Comparison of ENCODE assay signal across 8 mouse cellular contexts in the genomic region with DNA sequence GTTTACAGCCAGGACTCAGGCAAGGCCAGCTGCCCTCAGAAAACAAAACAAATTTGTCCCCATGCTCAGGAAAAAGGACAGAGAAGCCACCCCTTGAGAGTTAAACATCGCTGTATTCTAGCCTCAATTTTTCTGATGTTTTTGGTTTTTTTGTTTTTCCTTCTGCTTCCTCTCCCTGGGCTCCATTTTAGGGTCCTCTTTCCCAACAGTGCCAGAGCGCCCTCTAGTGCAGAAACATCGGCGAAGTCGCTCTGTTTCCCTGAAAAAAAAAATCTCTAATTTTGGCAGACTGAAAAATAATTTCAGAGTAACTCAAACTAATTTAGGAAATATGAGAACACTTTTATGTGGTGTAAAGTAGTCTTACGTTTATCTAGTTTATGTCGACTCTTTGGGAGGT. TPM values are rescaled to one million over a fixed set of nuclear protein-coding genes. Genes with fewer than 3 reads are reported as not detected.
DNase-seq lines count a peak whose midpoint lies in the region; ATAC-seq lines count a peak whose summit lies in the region.

No protein-coding gene starts in this region.

- no peaks in the 10 kb centered on the region for H3K9me3 ChIP-seq in midbrain, embryonic 14.5 days (ENCODE audit: control insufficient read depth, low read length)

- no peaks in the 10 kb centered on the region for H3K36me3 ChIP-seq in midbrain, embryonic 14.5 days (ENCODE audit: control insufficient read depth, insufficient read depth, low read length)

- DNase-seq in heart, adult 18-20 months: peak; percentile 32 to 81
- DNase-seq in heart, postnatal 25 days (ENCODE audit: low spot score): no peak
- DNase-seq in ZHBTc4 (ENCODE audit: low read depth, low spot score): peak; percentile 73
- peak; percentile 67 to 85 for DNase-seq in heart, postnatal 14 days
- DNase-seq in left cerebral cortex, postnatal 10 days (ENCODE audit: extremely low spot score in 1 of 2, low spot score in 2 of 2): peak; percentile 53 to 85
- DNase-seq in midbrain, embryonic 14.5 days: peak; percentile 91
- peak; percentile 27 for DNase-seq in testis, postnatal 14 days (ENCODE audit: low spot score)

- H3K4me2 ChIP-seq in midbrain, embryonic 14.5 days (ENCODE audit: low read length): 0 out of 2 replicates have a peak overlapping the region, but pooled peaks have one; percentile 9

- intact Hi-C loops in heart, postnatal 25 days (cut with DNase I): loop anchor here (2.0 to 10.0 kb wide), 5 partner anchors 107 to 968 kb away; no protein-coding TSS in a partner anchor
- intact Hi-C loops in heart, postnatal 14 days (cut with DNase I): loop anchor here (2.0 to 10.0 kb wide), 3 partner anchors 106 to 967 kb away; no protein-coding TSS in a partner anchor
- intact Hi-C loops in left cerebral cortex, postnatal 10 days (cut with DNase I): loop anchor here (2.0 to 10.0 kb wide), 2 partner anchors 100 to 414 kb away; no protein-coding TSS in a partner anchor

- WGBS in midbrain, embryonic 14.5 days: 2% methylated on average over 7 of the region's 7 CpGs

- peak; percentile 79 for ATAC-seq in common myeloid progenitor, adult 5-6 weeks (replicated peaks; ENCODE audit: low read depth, poor library complexity, severe bottlenecking)
- no peak for ATAC-seq in midbrain, embryonic 14.5 days (ENCODE audit: low FRiP score, low TSS enrichment)

- H3K27me3 ChIP-seq in midbrain, embryonic 14.5 days (ENCODE audit: control insufficient read depth, insufficient read depth, low read length): no peaks in the 10 kb centered on the region

- H3K27ac ChIP-seq in midbrain, embryonic 14.5 days (replicated peaks; ENCODE audit: low read depth, low read length): no peak overlapping the region

- H3K4me1 ChIP-seq in midbrain, embryonic 14.5 days (ENCODE audit: control insufficient read depth, insufficient read depth, low read length): no peaks in the 10 kb centered on the region

- no peak overlapping the region for H3K4me3 ChIP-seq in midbrain, embryonic 14.5 days (replicated peaks; ENCODE audit: low read depth, low read length)

- no peak overlapping the region for H3K9ac ChIP-seq in midbrain, embryonic 14.5 days (replicated peaks; ENCODE audit: low read length)

RNA-seq across cellular contexts. Expression of gene Dmgdh, which starts 44.7 kb away (rescaled TPM):
- not detected for total RNA-seq in heart, adult 18-20 months (2021)
- not detected for total RNA-seq in heart, postnatal 25 days (2021)
- not detected in 2 replicates for total RNA-seq in common myeloid progenitor, adult 5-6 weeks (2017)
- not detected for total RNA-seq in heart, postnatal 14 days (2021)
- total RNA-seq in left cerebral cortex, postnatal 10 days (2021): 1 to 10 TPM; 2.6 to 3.1 TPM
- polyA plus RNA-seq in midbrain, embryonic 14.5 days (2014; fragmentation: Nextera tagmentation; extraction: Ambion mirVana): 0.17 TPM in 1 of 2 replicates, not detected in the other

RNA-seq across cellular contexts. Expression of gene Bhmt2, which starts 44.8 kb away (rescaled TPM):
- total RNA-seq in heart, adult 18-20 months (2021): not detected
- total RNA-seq in heart, postnatal 25 days (2021): not detected
- not detected in 2 replicates for total RNA-seq in common myeloid progenitor, adult 5-6 weeks (2017)
- not detected for total RNA-seq in heart, postnatal 14 days (2021)
- total RNA-seq in left cerebral cortex, postnatal 10 days (2021): under 1 TPM; 0.66 to 0.69 TPM
- not detected in 2 replicates for polyA plus RNA-seq in midbrain, embryonic 14.5 days (2014; fragmentation: Nextera tagmentation; extraction: Ambion mirVana)

RNA-seq across cellular contexts. Expression of gene Arsb, which starts 52.5 kb away (rescaled TPM):
- total RNA-seq in heart, adult 18-20 months (2021): 1 to 10 TPM; 5.8 to 5.9 TPM
- total RNA-seq in heart, postnatal 25 days (2021): 1 to 10 TPM; 4.9 to 5.4 TPM
- total RNA-seq in common myeloid progenitor, adult 5-6 weeks (2017): 7.6 and 10.2 TPM in 2 replicates
- total RNA-seq in heart, postnatal 14 days (2021): 1 to 10 TPM; 7.6 to 7.8 TPM
- 10 to 100 TPM; 76.5 to 81.2 TPM for total RNA-seq in left cerebral cortex, postnatal 10 days (2021)
- polyA plus RNA-seq in midbrain, embryonic 14.5 days (2014; fragmentation: Nextera tagmentation; extraction: Ambion mirVana): 8.6 and 12.7 TPM in 2 replicates
